Mouse (Mus musculus): ENCODE measurements around the gene Cbr3. TPM values are rescaled to one million over a fixed set of nuclear protein-coding genes. Genes with fewer than 3 reads are reported as not detected.

Gene Cbr3
- total and polyA plus RNA-seq, 3 experiments, result 7.8 to 10.8 (median 9.8) TPM

GRCm38 (mm10) chr16:93722476-93722875 lies 39.5 kb downstream of the Cbr3 start:
- TF ChIP-seq CHD1 (IDR thresholded peaks at IDR 0.05; ENCODE audit: low read depth, low read length) (no peak), JUN (IDR thresholded peaks at IDR 0.05; ENCODE audit: insufficient read depth, low read depth, low read length) (no peak), IRF4 (IDR thresholded peaks at IDR 0.05; ENCODE audit: low read depth, low read length) (no peak), HCFC1 (IDR thresholded peaks at IDR 0.05; ENCODE audit: low read depth, low read length) (no peak), POLR2AphosphoS2 (IDR thresholded peaks at IDR 0.05; ENCODE audit: low read depth, low read length) (no peak), UBTF (IDR thresholded peaks at IDR 0.05; ENCODE audit: low read depth, low read length) (no peak), MAFK (IDR thresholded peaks at IDR 0.05; ENCODE audit: insufficient replicate concordance, low read length) (no peak), POLR2A (IDR thresholded peaks at IDR 0.05; ENCODE audit: low read depth, low read length) (no peak), ELF1 (IDR thresholded peaks at IDR 0.05; ENCODE audit: low read depth, low read length) (no peak), MAZ (IDR thresholded peaks at IDR 0.05; ENCODE audit: low read depth, low read length) (no peak), MXI1 (IDR thresholded peaks at IDR 0.05; ENCODE audit: low read depth, low read length) (no peak), TCF12 (IDR thresholded peaks at IDR 0.05; ENCODE audit: low read depth, low read length) (no peak), MEF2A (IDR thresholded peaks at IDR 0.05; ENCODE audit: borderline replicate concordance, low read depth, low read length) (no peak), GABPA (IDR thresholded peaks at IDR 0.05; ENCODE audit: insufficient replicate concordance, low read depth, low read length) (no peak), JUND (conservative IDR thresholded peaks at IDR 0.05; ENCODE audit: low read depth, low read length) (no peak), KAT2A (IDR thresholded peaks at IDR 0.05; ENCODE audit: insufficient replicate concordance, low read length) (no peak), SMC3 (IDR thresholded peaks at IDR 0.05; ENCODE audit: low read depth, low read length) (no peak), USF1 (IDR thresholded peaks at IDR 0.05; ENCODE audit: low read depth, low read length) (no peak)
- dilution Hi-C loops (cut with MboI; ENCODE audit: extremely low pct_ligation_motif_present, extremely low pct_unique_long_range_greater_than_20kb, low sequenced_read_pairs), result no loop called here
- Histone ChIP-seq H3K4me1 (ENCODE audit: control insufficient read depth in 1 of 2, insufficient read depth in 2 of 2) (0 out of 4 replicates have a peak, but pooled peaks cover 0 to 3% of the 10 kb centered on the region in 2 experiments), H3K9ac (ENCODE audit: insufficient read depth, low read depth) (no peak overlapping the region), H3K27me3 (replicated peaks) (no peaks in the 10 kb centered on the region), H3K79me2 (replicated peaks; ENCODE audit: control insufficient read depth, extremely low read depth, insufficient read depth, poor library complexity, severe bottlenecking) (no peaks in the 10 kb centered on the region), H3K4me3 (replicated peaks in 1 of 3; ENCODE audit: low read depth in 2 of 3, low read length in 2 of 3, poor library complexity in 1 of 3) (no peak overlapping the region), H3K4me2 (ENCODE audit: insufficient read depth, low read depth, poor library complexity, severe bottlenecking) (no peak overlapping the region), H3K9me3 (replicated peaks; ENCODE audit: low read length) (no peaks in the 10 kb centered on the region), H3K27ac (ENCODE audit: insufficient read depth, low read depth) (no peak overlapping the region), H3K36me3 (replicated peaks in 1 of 2; ENCODE audit: control insufficient read depth in 1 of 2, insufficient read depth in 1 of 2, low read length in 1 of 2) (no peaks in the 10 kb centered on the region)
- no peak for DNase-seq (ENCODE audit: extremely low read depth)
- in situ Hi-C loops (cut with MboI; ENCODE audit: low pct_ligation_motif_present, low pct_unique_long_range_greater_than_20kb, low sequenced_read_pairs), result no loop called here

- no peak overlapping the region for H3K4me2 ChIP-seq (ENCODE audit: insufficient read depth, low read depth, poor library complexity, severe bottlenecking)
- H3K9ac ChIP-seq (ENCODE audit: insufficient read depth, low read depth), result no peak overlapping the region
- no peaks in the 10 kb centered on the region for H3K27me3 ChIP-seq (replicated peaks)
- H3K27ac ChIP-seq (ENCODE audit: insufficient read depth, low read depth), result no peak overlapping the region
- peaks cover 2 to 5% of the 10 kb centered on the region in 2 experiments; a peak in 2 of 4 replicates for H3K4me1 ChIP-seq (ENCODE audit: control insufficient read depth in 1 of 2, insufficient read depth in 2 of 2)
- dilution Hi-C loops (cut with MboI; ENCODE audit: extremely low pct_ligation_motif_present, extremely low pct_unique_long_range_greater_than_20kb, low sequenced_read_pairs) (no loop called here), in situ Hi-C loops (cut with MboI; ENCODE audit: low pct_ligation_motif_present, low pct_unique_long_range_greater_than_20kb, low sequenced_read_pairs) (no loop called here)
- no peaks in the 10 kb centered on the region for H3K9me3 ChIP-seq (replicated peaks; ENCODE audit: low read length)
- TF ChIP-seq MXI1 (IDR thresholded peaks at IDR 0.05; ENCODE audit: low read depth, low read length) (no peak), CHD1 (IDR thresholded peaks at IDR 0.05; ENCODE audit: low read depth, low read length) (no peak), TBP (conservative IDR thresholded peaks at IDR 0.05; ENCODE audit: low read depth, low read length) (no peak), ETS1 (conservative IDR thresholded peaks at IDR 0.05; ENCODE audit: low read depth, low read length) (no peak), POLR2A (IDR thresholded peaks at IDR 0.05; ENCODE audit: low read depth, low read length) (no peak), RCOR1 (conservative IDR thresholded peaks at IDR 0.05; ENCODE audit: low read depth, low read length) (no peak), E2F4 (IDR thresholded peaks at IDR 0.05; ENCODE audit: insufficient replicate concordance, low read depth, low read length) (no peak), NRF1 (IDR thresholded peaks at IDR 0.05; ENCODE audit: low read depth, low read length) (no peak), HCFC1 (IDR thresholded peaks at IDR 0.05; ENCODE audit: low read depth, low read length) (no peak), POLR2AphosphoS2 (IDR thresholded peaks at IDR 0.05; ENCODE audit: low read depth, low read length) (no peak), ZNF384 (IDR thresholded peaks at IDR 0.05; ENCODE audit: low read depth, low read length) (no peak), MYC (IDR thresholded peaks at IDR 0.05; ENCODE audit: low read depth, low read length) (no peak), SIN3A (IDR thresholded peaks at IDR 0.05; ENCODE audit: low read length) (no peak)
- no peaks in the 10 kb centered on the region for H3K79me2 ChIP-seq (replicated peaks; ENCODE audit: control insufficient read depth, extremely low read depth, insufficient read depth, poor library complexity, severe bottlenecking)
- no peak overlapping the region for H3K4me3 ChIP-seq (replicated peaks in 1 of 3; ENCODE audit: low read depth in 2 of 3, low read length in 2 of 3, poor library complexity in 1 of 3)
- no peak for DNase-seq (ENCODE audit: extremely low read depth)
- H3K36me3 ChIP-seq (replicated peaks in 1 of 2; ENCODE audit: control insufficient read depth in 1 of 2, insufficient read depth in 1 of 2, low read length in 1 of 2), result no peaks in the 10 kb centered on the region
These were observed 42.6 kb downstream of the Cbr3 start for GRCm38 (mm10) chr16:93725417-93726144.

Data from CH12.LX (cell line).